Mouse (Mus musculus): ENCODE measurements around the gene Hnf4a.
A peak's percentile ranks its signal among the peaks of the same experiment; 100 is the strongest.

Gene Hnf4a

DNA sequence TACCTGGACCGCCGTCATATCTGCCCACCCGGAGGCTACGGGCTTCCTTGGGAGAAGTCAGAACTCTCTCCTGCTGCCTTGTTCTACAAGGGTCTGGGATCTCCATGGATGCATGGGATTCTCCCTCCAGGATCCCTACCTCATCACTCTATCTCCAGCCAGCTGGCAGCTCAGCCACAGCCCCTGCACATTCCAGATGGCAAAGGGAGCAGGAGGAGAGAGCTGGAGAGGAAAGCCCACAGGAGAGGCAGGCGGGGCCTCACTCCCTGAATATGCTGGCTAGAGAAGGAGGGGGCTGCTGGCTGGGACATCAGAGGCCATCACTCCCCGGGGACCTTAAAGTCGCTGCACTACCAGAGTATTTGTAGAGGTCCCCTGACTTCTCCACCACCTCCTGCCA, 15.3 kb upstream of the Hnf4a start:
- DNase-seq (ENCODE audit: low spot score), result no peak

DNA sequence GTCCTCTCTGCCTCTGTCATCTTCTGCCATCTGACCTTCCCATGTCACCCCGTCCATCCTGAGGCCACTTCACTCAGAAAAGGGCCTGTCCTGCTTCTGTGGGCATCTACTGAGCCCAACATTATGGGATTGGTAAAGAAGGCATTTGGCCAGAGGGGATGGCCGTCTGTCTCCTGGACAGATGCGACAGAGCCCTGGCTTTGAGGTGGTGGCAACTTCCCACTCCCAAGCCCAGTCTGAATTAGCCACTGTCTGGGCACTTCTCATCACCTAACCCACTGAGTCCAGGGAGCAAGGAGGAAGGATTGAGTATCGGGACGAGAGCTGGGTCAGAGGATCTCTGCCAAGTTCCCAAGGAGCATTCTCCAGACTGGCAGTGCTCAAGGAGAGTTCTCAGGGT, 14.6 kb upstream of the Hnf4a start, which contains the start of gene R3hdml:
R3hdml (plus strand) TSS at position 301 of the 400 bp plus-strand sequence.
- no peak for DNase-seq (ENCODE audit: low spot score)

DNA sequence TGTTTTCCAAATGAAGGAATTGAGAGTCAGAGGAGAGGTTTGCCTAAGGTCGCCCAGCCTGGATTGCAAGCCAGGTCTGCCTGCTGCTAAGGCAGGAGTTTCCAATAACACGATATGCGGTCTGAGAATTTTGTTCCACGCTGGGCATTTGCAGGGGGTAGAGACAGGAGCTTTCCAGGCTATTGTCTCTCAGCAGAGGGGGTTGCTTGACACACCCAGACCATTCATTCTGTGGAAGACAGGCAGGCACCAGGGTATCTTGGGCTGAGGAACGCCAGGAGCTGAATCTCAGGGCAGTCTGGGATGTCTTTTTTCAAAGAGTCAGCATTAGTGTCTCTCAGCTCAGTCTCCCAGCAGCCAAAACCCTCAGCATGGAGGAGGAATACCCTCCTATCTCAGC, 13.6 kb upstream of the Hnf4a start:
- no peak for DNase-seq (ENCODE audit: low spot score)

DNA sequence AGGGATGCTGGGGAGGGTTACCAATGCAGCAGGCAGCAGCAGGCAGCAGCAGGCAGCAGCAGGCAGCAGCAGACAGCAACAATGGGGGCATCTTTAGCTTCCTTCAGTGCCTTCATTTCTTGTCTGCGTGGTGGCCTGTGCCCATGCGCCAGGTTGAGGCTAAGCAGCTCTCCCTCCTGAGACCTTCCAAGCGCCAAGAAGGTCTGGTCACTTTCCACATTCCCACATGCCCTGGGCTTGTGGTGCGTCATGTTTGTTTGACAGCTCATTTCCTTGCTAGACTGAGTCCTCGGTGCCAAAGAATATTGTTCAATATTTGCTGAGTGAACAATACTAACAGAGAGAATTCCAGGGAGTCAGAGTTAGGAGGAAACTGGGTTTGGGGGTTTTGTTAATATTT, 12.6 kb upstream of the Hnf4a start:
- DNase-seq (ENCODE audit: low spot score), result no peak

DNA sequence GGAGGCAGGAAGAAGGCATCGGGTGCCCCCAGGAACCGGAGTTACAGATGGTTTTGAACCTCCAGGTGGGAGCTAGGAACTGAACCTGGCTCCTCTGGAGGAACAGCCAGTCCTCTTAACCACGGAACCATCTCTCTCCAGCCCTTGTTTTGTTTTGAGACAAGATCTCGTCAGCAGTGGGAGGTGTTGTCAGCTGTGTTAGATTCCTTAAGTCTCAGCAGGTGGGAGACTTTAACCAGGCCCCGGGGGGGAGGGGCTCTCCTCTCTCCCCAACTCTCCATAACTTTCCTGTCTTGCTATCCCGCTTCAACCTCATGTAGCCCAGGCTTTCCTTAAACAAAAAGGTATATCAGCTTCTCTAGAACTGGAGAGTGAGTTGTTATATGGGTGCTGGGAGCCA, 12.2 kb upstream of the Hnf4a start:
- no peak for DNase-seq (ENCODE audit: low spot score)

DNA sequence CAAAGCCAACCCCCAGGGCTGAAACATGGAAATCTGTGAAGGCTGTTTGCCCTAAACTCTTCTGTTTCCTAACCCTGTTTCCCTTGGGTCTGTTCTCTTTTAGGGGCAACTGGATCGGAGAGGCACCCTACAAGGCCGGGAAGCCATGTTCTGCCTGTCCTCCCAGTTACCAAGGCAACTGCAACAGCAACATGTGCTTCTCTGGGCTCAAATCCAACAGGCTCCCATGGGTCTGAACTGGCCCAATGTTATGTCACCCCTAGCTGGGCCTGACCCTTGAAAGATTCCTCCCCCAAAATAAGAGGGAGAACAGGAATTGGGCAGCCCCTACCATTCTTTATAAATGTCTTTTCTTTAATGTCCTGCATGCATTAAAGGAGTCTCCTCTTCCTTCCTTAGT, 4.4 kb upstream of the Hnf4a start:
- no peak for DNase-seq (ENCODE audit: low spot score)

DNA sequence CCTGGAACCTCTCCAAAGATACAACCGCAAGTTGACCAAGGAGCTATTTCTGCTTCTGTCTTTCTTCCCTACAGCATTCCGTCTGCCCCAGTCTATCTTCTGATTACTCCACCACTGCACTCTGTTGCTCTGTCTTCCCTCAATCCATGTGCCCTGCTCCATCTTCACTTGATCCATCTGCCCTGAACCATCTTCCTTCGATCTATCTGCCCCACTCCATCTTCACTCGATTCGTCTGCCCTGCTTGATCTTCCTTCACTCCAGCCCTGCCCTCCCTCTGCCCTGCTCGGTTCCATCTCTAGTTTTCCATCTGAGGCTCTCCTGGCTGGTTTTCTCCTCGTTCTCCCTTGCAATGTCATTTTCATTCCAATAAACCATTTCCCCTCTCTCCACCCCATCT, 3.4 kb upstream of the Hnf4a start:
- no peak for DNase-seq (ENCODE audit: low spot score)

DNA sequence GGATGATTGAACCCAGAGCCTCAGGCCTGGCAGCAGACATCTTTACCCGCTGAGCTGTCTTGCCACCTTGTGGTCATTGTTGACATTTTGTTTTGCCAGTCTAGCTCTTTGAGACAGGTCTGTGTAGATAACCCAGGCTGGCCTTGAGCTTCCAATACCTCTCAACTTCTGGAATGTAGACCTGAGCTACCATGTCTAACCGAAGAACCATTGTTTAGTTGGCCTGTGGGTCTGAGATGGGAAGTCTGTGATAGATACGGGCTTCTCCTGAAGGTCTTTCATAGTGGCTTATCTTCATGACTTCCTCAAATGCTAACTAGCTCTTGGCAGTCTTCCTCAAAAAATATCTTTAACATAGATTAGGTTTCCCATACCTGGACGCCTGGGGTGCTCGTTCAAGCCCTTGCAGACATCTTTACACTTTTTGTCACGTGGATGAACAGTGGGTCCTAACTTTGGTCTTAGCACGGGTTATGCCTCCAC, 19.2 kb downstream of the Hnf4a start:
- DNase-seq (ENCODE audit: low spot score), result no peak

DNA sequence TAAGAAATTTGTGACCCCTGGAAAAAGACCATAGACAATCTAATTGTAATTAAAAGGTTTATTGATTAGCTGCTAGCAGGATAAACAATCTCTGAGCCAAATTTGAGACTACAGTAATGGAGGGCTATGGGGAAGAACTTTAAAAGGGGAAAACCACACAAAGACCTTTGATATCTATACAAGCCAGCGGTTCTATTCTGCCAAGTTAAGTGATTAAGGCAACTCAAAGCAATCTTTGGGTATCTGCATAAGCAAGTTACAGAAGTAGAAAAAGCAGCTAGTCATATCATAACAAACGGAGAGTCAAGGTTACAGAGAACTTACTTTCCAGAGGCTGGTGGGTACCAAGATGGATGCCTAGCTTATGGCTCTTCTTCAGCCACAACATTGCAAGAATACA, 20.9 kb downstream of the Hnf4a start:
- no peak for DNase-seq (ENCODE audit: low spot score)

DNA sequence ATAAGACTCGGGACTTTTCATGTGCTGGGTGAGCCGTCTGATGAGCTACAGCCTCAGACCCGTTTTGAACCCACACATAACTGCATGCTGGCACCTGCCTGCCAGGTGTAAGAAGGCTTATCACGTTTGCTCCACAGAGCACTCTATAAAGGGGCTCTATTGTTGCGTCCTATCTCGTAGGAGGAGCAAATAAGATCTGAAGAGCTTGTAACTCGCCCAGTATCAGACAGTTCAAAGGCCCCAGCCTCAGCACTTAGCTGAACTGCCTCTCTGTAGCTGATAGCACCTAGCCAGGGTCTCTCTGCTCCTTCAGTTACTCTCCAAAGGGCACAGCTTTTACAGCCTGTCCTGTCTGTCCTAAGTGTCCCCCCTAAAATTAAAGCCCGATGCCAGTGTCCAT, 23.8 kb downstream of the Hnf4a start:
- no peak for DNase-seq (ENCODE audit: low spot score)

DNA sequence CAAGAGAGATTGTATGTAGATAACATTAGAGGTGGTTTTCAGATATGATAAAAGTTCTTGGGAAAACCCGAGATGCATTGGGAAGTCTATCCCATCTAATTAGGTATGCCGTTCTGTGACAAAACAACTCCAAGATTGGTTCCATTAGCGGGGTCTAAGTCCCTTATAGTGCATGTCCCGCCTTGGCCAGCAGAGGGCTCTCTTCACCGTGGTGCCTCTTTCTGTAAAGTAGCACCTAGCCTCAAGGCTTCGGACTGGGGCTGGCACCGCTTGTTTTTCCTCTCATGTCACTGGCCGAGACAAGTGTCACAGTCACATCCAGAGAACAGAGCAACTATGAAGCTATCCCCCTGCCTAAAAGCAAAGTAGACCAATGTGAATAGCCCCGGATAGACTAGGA, 25.3 kb downstream of the Hnf4a start:
- peak; percentile 52 for DNase-seq (ENCODE audit: low spot score)

DNA sequence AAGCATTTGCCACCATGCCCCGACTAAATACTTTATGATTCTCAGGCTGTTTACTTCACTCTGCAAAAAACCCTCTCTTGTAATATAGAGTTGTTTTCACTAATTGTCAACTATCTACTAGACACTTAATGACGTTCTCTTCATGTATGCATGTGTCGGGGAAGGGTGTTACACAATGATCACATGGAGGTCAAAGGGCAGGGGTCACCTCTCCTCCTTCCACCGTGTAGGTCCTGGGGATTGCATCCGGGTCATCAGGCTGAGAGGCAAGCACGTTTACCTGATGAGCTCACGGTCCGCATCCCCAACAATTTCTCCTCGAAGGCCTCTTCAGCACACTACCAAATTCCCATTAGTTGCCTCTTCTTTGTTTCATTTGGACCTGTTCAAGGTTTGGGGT, 26.6 kb downstream of the Hnf4a start:
- no peak for DNase-seq (ENCODE audit: low spot score)

DNA sequence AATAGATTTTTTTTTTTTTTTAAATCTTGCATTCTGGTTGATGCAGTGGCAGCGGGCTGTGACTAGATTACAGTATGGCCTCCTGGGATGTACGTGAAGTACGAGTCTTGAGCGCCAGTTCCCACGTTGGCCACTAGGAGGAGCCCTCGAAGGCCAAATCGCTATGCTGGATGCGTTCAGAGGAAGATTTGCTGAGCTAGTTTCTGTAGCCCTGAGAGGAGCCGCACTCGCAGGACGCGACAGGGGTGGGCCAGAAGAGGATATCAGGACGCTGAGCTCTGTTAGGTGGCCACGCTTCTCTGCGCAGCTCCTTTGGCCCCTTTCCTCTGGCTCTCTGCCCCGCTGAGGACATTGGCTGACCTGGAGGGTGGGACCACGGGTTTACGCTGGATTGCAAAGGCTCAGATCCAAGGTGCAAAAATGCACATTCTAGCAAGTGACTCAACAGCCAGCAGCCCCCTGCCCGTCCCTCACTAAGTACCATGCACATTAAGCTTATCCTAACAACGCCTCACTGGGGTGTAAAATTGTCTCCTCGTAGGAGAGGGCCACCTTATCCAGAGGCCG, 28.4 kb downstream of the Hnf4a start:
- DNase-seq (ENCODE audit: low spot score), result peak; percentile 74

DNA sequence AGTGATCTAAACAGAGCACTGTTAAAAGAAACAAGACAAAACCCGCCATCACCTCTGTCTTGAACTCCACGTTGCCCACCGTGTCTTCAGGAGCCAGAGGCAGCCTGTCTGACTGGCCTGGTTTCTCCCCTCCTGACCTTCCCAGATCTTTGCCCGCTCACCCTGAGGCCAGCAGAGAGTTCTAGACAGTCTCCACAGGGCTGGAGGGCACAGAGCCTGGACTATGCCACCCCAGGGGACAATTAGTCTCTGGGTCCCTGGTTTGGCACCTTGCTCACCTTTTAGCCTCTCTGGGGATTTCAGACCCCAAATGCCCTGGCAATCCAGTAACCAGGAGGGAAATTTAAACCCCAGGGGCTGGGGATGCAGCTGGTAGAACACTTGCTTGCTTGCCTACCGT, 30.8 kb downstream of the Hnf4a start:
- no peak for DNase-seq (ENCODE audit: low spot score)

DNA sequence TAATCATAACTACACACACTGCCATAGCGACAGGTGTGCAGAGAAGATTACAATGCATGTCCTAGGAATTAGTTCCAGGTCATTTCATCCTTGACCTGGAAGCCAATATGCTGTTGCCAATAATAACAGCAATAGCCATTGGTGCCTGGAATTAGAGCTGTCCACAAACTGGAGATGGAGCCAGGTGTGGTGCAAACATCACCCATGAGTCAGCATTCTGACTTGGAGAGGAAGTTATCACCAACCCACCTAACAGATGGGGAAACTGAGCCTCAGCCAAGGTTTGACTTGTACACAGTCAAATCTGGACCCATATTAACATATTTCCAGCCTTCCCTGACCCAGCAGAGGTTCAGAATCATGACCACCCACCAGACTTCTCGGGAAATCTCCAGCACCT, 31.8 kb downstream of the Hnf4a start:
- no peak for DNase-seq (ENCODE audit: low spot score)

DNA sequence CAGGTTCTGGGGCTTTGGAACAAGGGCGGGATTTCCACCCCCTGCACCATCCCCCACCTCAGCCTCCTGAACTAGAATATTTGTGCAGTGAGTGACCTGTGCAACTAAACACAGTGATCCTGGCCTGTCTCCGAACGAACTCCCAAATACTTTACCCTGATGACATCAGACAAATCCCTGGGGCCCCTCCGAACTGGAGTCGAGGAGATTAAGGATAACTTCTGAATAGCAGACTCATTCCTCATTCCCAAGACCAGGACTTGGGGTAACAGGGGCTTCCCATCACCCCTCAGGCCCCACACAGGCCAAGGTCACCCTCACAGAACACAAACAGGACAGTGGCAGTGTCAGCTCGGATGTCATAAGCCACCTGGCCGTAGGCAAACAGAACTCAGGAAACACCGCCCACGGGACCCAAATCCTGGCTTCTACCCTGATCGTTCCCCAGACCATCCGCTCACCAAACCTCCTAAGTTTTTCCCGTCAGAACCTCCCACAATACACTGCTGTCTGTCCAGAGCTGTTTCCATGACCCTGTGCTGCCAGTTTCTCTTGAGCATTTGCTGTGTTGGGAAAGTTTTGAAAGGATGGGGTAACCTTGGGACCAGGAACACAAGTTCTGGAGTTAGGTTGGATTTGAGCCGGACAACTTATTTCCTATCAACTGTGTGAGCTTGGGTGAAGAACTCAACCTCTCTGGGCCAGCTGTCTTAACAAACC, 32.9 kb downstream of the Hnf4a start:
- DNase-seq (ENCODE audit: low spot score), result no peak

DNA sequence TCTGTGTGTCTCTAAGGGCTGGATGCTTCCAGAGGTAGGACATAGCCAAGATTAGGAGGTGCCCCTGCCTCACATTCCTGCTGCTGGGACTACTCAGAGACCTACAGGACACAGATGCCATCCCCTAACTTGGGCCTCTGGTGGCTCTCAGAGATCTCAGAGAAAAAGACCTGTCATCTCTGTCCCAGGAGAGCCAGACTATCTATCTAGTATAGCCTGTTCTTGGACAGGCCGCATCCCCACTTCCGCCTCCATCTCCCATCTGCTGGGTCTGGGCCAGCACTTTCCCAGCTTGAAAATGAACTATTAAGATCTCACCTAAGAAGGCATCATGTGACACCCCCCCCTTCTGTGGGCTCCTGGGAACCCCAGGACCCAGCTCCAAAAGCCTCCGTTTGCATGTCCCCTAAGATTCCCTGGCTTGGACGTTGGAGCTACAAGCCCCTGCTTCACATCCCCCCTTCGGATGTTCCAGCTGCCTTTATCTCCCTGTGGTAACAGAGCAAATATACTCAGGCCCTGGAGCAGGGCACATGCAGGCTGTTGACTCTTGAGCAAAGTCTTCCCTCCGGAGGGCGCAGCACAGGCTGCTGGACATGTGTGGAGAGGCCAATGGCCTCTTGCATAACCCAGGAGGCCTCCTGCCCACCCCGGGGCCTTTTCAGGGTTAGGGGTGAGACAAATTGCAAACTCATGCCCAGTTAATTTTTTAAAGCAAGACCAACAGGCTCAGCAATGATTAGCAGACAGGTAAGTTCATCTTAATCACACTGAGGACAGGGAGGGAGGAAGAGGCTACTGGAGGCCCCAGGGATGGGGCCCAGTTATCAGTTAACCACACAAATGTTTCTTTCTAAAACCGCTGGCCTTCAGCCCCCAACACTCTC, 33.9 kb downstream of the Hnf4a start:
- DNase-seq (ENCODE audit: low spot score), result no peak

DNA sequence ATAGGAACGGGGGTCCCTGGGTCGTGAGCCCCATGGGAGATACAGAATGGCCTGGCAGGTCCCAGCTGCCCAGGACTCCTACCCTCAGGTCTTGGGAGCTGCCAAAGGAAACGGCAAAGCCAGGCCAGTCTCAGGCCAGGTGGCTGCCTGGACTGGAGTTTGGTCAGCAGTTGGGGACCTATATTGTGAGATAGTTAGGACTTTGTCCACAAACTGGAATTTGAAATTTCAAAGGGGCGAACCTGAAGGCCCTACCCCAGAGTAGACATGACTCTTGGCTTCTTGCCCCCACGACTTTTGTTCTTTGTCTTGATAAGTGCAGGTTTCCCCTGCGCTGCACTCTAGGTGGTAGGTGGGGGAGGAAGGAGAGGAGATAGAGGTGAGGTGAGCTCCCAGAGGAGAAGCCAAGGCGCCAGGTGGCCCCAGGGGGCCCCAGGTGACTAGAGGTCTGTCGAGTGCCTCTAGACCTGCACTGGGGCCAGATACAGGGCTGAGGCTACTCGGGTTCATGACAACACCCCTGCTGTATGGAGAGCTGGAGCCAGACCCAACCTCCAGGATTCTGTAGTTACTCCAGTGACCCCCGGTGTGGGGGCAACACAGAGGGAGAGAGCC, 35.1 kb downstream of the Hnf4a start:
- no peak for DNase-seq (ENCODE audit: low spot score)

DNA sequence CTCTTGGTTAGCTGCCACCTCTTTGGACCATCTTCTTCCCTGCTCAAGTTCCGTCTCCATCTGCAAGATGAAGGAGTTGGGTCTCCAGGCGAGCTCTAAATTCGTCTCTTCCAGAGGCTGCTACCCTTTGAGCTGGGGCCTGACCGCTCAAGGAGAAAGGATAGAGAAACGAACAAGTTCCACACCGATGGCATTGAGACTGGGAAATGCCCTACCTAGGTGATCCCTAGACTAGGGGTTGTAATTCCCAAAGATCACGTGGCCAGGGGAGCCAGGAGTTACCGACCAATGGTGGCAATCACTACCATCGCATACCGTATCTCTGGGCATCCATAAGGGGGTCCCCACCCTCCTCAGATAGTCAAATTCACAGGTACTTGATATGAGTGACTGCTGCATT, 36.1 kb downstream of the Hnf4a start:
- no peak for DNase-seq (ENCODE audit: low spot score)

DNA sequence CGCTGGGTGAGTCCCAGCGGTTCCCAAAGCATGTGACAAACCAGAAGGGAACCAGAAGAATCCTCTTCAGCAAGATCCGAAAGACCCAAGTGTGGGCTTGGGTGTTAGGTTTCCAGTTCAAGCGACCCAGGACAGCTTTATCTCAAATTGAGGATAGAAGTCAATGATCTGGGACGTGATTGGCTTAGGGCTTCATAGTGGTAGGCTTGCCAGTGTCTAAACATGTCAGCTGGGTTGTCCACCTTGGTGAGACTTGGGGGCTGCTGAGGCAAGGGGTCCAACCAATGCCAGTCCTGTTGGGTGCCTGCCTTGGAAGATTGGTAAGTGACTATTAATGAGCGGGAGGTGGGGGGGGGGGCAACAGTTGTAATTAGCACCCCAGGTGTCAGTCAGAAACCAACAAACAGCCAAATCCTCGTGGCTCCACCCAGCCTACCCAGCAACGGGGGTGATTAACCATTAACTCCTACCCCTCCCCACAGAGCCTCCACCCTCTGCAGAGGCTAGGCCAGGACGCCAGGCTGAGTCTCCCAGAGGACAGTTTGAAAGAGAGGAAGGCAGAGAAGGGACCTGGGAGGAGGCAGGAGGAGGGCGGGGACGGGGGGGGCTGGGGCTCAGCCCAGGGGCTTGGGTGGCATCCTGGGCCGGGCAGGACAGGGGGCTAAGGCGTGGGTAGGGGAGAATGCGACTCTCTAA, 40.2 kb downstream of the Hnf4a start:
- no peak for DNase-seq (ENCODE audit: low spot score)

DNA sequence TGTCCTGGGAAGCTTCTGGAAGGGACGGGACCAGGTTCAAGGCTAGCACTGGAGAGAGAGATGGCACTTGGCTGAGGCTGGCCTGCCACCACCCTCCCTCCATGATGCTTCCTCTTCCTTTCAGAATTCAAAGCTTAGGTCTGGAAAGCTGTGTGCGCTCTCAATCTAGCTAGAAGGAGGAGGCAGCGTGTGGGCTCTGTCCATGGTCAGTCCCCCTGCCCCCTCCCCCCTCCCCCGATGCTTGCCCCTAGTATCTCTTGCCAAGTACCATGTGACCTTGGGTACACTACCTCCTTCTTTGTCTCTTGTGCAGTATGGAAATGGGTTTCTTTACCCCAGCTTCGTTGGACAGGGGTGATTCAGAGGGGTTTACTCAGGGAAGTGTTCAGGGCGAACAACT, 42.2 kb downstream of the Hnf4a start:
- DNase-seq (ENCODE audit: low spot score), result no peak

DNA sequence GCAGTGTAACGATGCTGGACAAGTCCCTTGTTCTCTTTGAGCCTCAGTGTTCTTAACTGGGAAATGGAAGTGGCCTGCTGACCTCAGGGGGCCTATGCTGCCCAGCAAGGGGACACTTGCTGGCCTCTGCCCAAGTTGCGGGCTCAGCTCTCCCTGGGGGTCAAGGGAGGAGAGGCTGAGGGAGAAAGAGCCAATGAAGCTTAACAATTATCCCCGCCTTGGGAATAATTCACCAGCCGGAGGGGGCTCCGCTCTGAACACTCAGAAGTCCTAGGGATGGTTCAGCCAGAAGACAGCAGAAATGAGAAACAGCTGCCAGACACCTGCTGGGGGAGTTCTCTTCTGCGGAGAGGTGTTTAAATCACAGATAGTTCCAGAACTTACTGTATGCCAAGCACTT, 43.2 kb downstream of the Hnf4a start:
- no peak for DNase-seq (ENCODE audit: low spot score)

All from c-Kit-positive CD71-positive TER-119-positive erythroid progenitor cells, embryonic 14.5 days (primary cell).